Comparison of ENCODE assay signal across 9 mouse cellular contexts in the genomic region with DNA sequence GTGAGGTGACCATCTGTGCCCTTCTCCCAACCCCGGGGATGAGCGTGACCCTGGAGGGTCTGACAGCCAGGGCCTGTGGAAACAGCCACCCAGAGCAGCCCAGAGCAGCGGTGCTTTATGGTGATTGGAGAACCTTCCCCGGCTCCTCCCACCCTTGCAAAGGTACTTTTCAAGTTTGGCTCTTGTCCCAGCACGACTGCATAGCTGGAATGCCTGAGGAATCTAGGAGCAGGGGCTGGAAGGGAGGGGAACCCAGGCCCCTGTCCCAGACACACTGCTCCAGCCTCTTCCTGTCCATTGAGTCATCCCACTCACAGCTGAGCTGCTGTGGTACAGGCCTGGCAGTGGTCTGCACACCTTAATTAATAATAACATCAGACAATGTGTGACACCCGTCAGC. TPM values are rescaled to one million over a fixed set of nuclear protein-coding genes. Genes with fewer than 3 reads are reported as not detected.
DNase-seq lines count a peak whose midpoint lies in the region; ATAC-seq and TF ChIP-seq lines count a peak whose summit lies in the region.
"Had no signal": no experiment of that assay in that cellular context is flagged by ENCODE, and none has a peak within 500 bp of the region (broad histone marks: within the 10 kb centered on the region; RNA-seq: fewer than 3 reads in every experiment).

No protein-coding gene starts in this region.

- H3K4me3 ChIP-seq in gastrocnemius, adult 2 months = no peak overlapping the region
- H3K4me3 ChIP-seq in kidney, adult 2 months (ENCODE audit: insufficient read depth, low read depth, low read length) = no peak overlapping the region
- H3K4me3 ChIP-seq in lung, postnatal 0 days (ENCODE audit: low read depth, low read length) = no peak overlapping the region

- TF ChIP-seq EP300 in lung, postnatal 0 days (IDR thresholded peaks at IDR 0.05) = no peak

- TF ChIP-seq POLR2A in kidney, adult 2 months (IDR thresholded peaks at IDR 0.05; ENCODE audit: low read depth, low read length) = no peak

- no peak for TF ChIP-seq CTCF in gastrocnemius, adult 2 months (IDR thresholded peaks at IDR 0.05)
- TF ChIP-seq CTCF in kidney, adult 2 months (conservative IDR thresholded peaks at IDR 0.05; ENCODE audit: insufficient read depth, insufficient read length, low read depth, low read length) = no peak
- TF ChIP-seq CTCF in lung, postnatal 0 days (IDR thresholded peaks at IDR 0.05) = no peak

- H3K27ac ChIP-seq in gastrocnemius, adult 2 months = peak overlapping the region; percentile 38; the same call in 1 of the 2 replicates
- no peak overlapping the region for H3K27ac ChIP-seq in kidney, adult 2 months (ENCODE audit: insufficient read depth, low read depth, low read length)
- 0 out of 2 replicates have a peak overlapping the region, but pooled peaks have one; percentile 2 for H3K27ac ChIP-seq in lung, postnatal 0 days (ENCODE audit: low read length)

- intact Hi-C loops in gastrocnemius, adult 2 months (cut with DNase I) = no loop called here

- DNase-seq in gastrocnemius, adult 2 months = no peak
- no peak for DNase-seq in gastrocnemius, adult 8-10 months (ENCODE audit: low spot score in 2 of 2)
- DNase-seq in heart, adult 11 months = peak; percentile 94
- peak; percentile 85 for DNase-seq in kidney, adult 2 months
- peak; percentile 89 for DNase-seq in lung, postnatal 0 days (ENCODE audit: low spot score)
- DNase-seq in layer of hippocampus, adult 11-12 months (ENCODE audit: low spot score) = no peak
- DNase-seq in gastrocnemius, adult 18-20 months (ENCODE audit: low spot score) = no peak
- DNase-seq in thymus, postnatal 10 days (ENCODE audit: low spot score in 2 of 2) = no peak

- no peaks in the 10 kb centered on the region for H3K27me3 ChIP-seq in kidney, adult 2 months (replicated peaks; ENCODE audit: control insufficient read depth, insufficient read depth, low read length)
- H3K27me3 ChIP-seq in lung, postnatal 0 days (replicated peaks; ENCODE audit: insufficient read depth, low read length) = no peaks in the 10 kb centered on the region

- H3K36me3 ChIP-seq in kidney, adult 2 months (ENCODE audit: control insufficient read depth, insufficient read depth, low read length) = no peaks in the 10 kb centered on the region
- peaks cover 8% of the 10 kb centered on the region; the same call in 1 of the 2 replicates for H3K36me3 ChIP-seq in lung, postnatal 0 days (ENCODE audit: insufficient read depth, low read length)

- H3K9ac ChIP-seq in lung, postnatal 0 days (replicated peaks; ENCODE audit: low read depth) = no peak overlapping the region

- 18% methylated on average over 6 of the region's 6 CpGs for WGBS in kidney, adult 2 months
- WGBS in lung, postnatal 0 days = 17% methylated on average over 6 of the region's 6 CpGs

- no peaks in the 10 kb centered on the region for H3K9me3 ChIP-seq in lung, postnatal 0 days (ENCODE audit: low read length)

- ATAC-seq in lung, postnatal 0 days = peak; percentile 92

- H3K4me2 ChIP-seq in lung, postnatal 0 days (replicated peaks; ENCODE audit: low read depth, low read length) = no peak overlapping the region

- 0 out of 2 replicates have a peak, but pooled peaks cover 2% of the 10 kb centered on the region for H3K4me1 ChIP-seq in kidney, adult 2 months (ENCODE audit: control insufficient read depth, insufficient read depth, low read length)
- H3K4me1 ChIP-seq in lung, postnatal 0 days (ENCODE audit: insufficient read depth, low read depth, low read length) = peaks cover 4% of the 10 kb centered on the region; the same call in 1 of the 2 replicates

RNA-seq across cellular contexts. Expression of gene Gm13420, which starts 34.8 kb away (rescaled TPM):
- not detected for total RNA-seq in gastrocnemius, adult 2 months (2021)
- not detected for total RNA-seq in gastrocnemius, adult 8-10 months (2022)
- 6.1 and 9.4 TPM in 2 replicates for polyA plus RNA-seq in kidney, adult 2 months (2012; rRNA removed)
- polyA plus RNA-seq in lung, postnatal 0 days (2015; fragmentation: Nextera tagmentation; extraction: Ambion mirVana) = 0.21 and 0.37 TPM in 2 replicates
- not detected for total RNA-seq in gastrocnemius, adult 18-20 months (2021)
- total RNA-seq: hematopoietic stem cell, adult 5-6 weeks had no signal

RNA-seq across cellular contexts. Expression of gene Gm13547, which starts 42.4 kb away (rescaled TPM):
- not detected for total RNA-seq in gastrocnemius, adult 2 months (2021)
- not detected for total RNA-seq in gastrocnemius, adult 8-10 months (2022)
- not detected in 2 replicates for polyA plus RNA-seq in kidney, adult 2 months (2012; rRNA removed)
- polyA plus RNA-seq in lung, postnatal 0 days (2015; fragmentation: Nextera tagmentation; extraction: Ambion mirVana) = not detected in 2 replicates
- not detected for total RNA-seq in gastrocnemius, adult 18-20 months (2021)
- total RNA-seq: hematopoietic stem cell, adult 5-6 weeks had no signal

Comparison
In these comparisons a context has a peak if more than half of its experiments do, and no peak if none do; other contexts are left out.
1. DNase-seq: peak in heart, adult 11 months (single experiment), kidney, adult 2 months (single experiment) and lung, postnatal 0 days (single experiment); none in gastrocnemius, adult 2 months (single experiment), gastrocnemius, adult 8-10 months (0 of 2), layer of hippocampus, adult 11-12 months (single experiment), gastrocnemius, adult 18-20 months (single experiment) and thymus, postnatal 10 days (0 of 2).